Mouse (Mus musculus): ENCODE measurements around the gene Ccdc6.

- TF ChIP-seq GATA1 (IDR thresholded peaks at IDR 0.05; ENCODE audit: borderline replicate concordance, low read length) (no peak), FLI1 (IDR thresholded peaks at IDR 0.05; ENCODE audit: low read length) (no peak)
Observed at GRCm38 (mm10) chr10:70186586-70186985, 89.7 kb downstream of the Ccdc6 start.
